Mouse (Mus musculus): ENCODE measurements at regions not wholly inside any gene's neighbourhood (a gene's known extent, or its start where the extent isn't known, plus 50 kb on each side); places are given as distances from the start of the nearest gene placed in this dataset.

- DNase-seq, result no peak
These were observed 452.1 kb upstream of the Cntn6 start for GRCm38 (mm10) chr6:104040450-104040849.

DNA sequence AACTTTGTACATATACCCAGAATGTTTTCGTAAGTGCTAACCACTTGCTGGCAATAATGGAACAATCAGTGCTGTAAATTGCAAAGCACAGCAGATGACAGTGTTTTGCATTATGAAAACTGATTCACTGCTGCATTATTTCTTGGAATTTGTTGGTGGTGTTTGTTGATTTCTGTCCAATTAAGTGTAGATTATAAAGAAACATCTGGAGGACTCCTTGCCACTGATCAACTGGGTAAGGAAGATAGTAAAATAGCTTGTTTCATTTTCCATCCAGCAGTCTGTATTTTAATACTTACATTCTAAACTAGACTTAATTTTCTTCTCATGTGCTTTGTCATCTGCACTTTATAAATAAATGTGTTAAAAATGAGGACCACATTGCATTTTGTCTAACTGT is 436.6 kb upstream of the Cntn6 start:
- no peak for DNase-seq

DNA sequence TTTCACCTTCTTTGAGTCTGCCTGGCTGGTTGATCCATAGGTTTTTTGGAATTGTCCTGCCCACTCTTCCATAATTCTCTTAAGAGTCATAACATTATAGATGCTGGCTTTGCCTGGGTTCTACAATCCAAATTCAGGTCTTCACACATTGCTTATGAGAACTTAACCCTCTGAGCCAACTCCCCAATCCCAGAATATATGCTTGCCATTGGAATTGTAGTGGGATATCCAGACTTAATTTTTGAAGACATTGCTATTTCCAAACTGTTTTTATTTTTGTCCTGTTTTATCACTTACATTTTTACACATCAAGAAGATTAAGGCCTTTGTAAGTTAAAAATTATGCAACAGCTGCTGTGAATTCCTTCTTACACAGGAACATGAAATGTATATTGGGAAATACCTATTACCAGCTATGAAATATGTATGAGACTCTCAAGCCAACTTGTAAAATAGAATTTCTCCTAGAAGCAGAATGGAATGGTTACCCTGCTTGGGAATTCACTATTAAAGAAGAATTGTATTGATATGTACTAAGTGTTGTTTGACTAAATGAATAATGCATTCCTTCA is 430.8 kb upstream of the Cntn6 start:
- DNase-seq, result no peak

GRCm38 (mm10) chr6:104080581-104080980 is 412.0 kb upstream of the Cntn6 start:
- DNase-seq, result no peak

DNA sequence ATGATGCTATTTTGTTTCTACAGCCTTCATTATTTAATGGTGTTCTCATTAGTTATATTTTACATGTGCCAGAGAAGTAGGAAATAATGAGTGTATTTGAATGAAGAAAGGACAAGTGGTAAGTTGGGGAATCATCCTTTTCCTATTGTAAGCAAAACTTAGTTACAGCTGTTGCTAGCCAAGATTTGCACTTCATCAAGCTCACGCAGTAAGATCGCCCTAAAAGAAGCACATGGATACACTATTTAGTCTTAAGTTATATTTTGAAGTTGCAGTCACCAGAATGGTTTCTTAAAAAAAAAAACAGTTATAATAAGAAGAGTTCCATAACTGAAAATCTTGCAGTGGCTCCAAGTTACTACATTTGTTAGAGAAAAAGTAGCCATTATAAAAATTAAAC is 410.3 kb upstream of the Cntn6 start:
- DNase-seq, result no peak

DNA sequence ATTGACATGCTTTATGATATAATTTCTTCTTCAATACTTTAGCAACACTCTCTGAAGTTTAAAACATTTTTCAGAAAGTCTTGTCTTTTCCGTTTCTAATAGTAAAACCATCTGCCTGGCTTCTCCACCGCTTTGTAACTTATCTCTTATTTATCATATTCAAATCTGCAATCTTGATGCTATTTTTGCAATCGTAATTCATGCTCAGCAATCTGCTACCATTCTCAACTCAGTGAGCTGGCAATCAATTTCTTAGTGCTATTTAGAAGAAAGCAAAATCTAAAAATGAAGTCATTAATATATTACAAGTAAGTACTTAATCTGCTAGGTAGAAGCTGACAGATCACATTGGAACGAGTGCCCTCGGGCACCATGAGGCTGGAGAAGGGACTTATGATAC is 384.2 kb upstream of the Cntn6 start:
- no peak for DNase-seq
